Mouse (Mus musculus): Measurements from ENCODE around the gene Lurap1. TPM values are rescaled to one million over a fixed set of nuclear protein-coding genes. Genes with fewer than 3 reads are reported as not detected.

The Lurap1 gene
- polyA plus RNA-seq, 1 experiment from 2014 or later = 2.9 TPM

GRCm38 (mm10) chr4:116174466-116175116 is 23.5 kb upstream of the Lurap1 start:
- H3K9ac ChIP-seq = no peak overlapping the region

GRCm38 (mm10) chr4:116173752-116174151 is 22.6 kb upstream of the Lurap1 start:
- Histone ChIP-seq H3K4me3 (no peak overlapping the region), H3K4me2 (no peak overlapping the region), H3K4me1 (replicated peaks) (peaks cover 15% of the 10 kb centered on the region), H3K27me3 (no peaks in the 10 kb centered on the region), H3K9ac (no peak overlapping the region), H3K9me3 (no peaks in the 10 kb centered on the region), H3K36me3 (no peaks in the 10 kb centered on the region), H3K27ac (replicated peaks) (no peak overlapping the region)
- ATAC-seq (ENCODE audit: low FRiP score, low read depth) = no peak
- WGBS = 86% methylated on average over 4 of the region's 4 CpGs

More at GRCm38 (mm10) chr4:116174466-116175116, 23.5 kb upstream of the Lurap1 start:
- Histone ChIP-seq H3K4me1 (replicated peaks) (peaks cover 15% of the 10 kb centered on the region), H3K36me3 (no peaks in the 10 kb centered on the region), H3K4me2 (no peak overlapping the region), H3K4me3 (no peak overlapping the region), H3K27me3 (no peaks in the 10 kb centered on the region), H3K9me3 (no peaks in the 10 kb centered on the region), H3K27ac (replicated peaks) (no peak overlapping the region)
- no peak for ATAC-seq (ENCODE audit: low FRiP score, low read depth)
- WGBS = 42% methylated on average over 6 of the region's 6 CpGs

GRCm38 (mm10) chr4:116173072-116173471 is 21.9 kb upstream of the Lurap1 start, which contains the start of the genes 1700042G07Rik and Gm49337:
1700042G07Rik (plus strand) TSS chr4:116173372.
Gm49337 (plus strand) TSS chr4:116173384.
- Histone ChIP-seq H3K27me3 (no peaks in the 10 kb centered on the region), H3K9me3 (no peaks in the 10 kb centered on the region), H3K36me3 (no peaks in the 10 kb centered on the region), H3K27ac (replicated peaks) (no peak within 1 kb of the TSS), H3K4me1 (replicated peaks) (peaks cover 15% of the 10 kb centered on the region), H3K4me3 (no peak within 1 kb of the TSS), H3K4me2 (no peak within 1 kb of the TSS), H3K9ac (no peak within 1 kb of the TSS)
- WGBS = 78% methylated on average over 6 of the region's 6 CpGs
- ATAC-seq (ENCODE audit: low FRiP score, low read depth) = no peak

GRCm38 (mm10) chr4:116169353-116169672 is 18.2 kb upstream of the Lurap1 start:
- ATAC-seq (ENCODE audit: low FRiP score, low read depth) = no peak; the same call in 1 of the 2 replicates
- Histone ChIP-seq H3K27ac (replicated peaks) (no peak overlapping the region), H3K4me1 (replicated peaks) (no peaks in the 10 kb centered on the region), H3K27me3 (no peaks in the 10 kb centered on the region), H3K9ac (no peak overlapping the region), H3K4me2 (no peak overlapping the region), H3K36me3 (no peaks in the 10 kb centered on the region), H3K4me3 (no peak overlapping the region), H3K9me3 (no peaks in the 10 kb centered on the region)
- 77% methylated on average over 3 of the region's 3 CpGs for WGBS

- Histone ChIP-seq H3K36me3 (no peaks in the 10 kb centered on the region), H3K27ac (replicated peaks) (no peak overlapping the region), H3K4me3 (no peak overlapping the region), H3K4me2 (no peak overlapping the region), H3K9me3 (no peaks in the 10 kb centered on the region), H3K9ac (no peak overlapping the region), H3K4me1 (replicated peaks) (no peaks in the 10 kb centered on the region), H3K27me3 (no peaks in the 10 kb centered on the region)
- peak; percentile 51; the same call in 1 of the 2 replicates for ATAC-seq (ENCODE audit: low FRiP score, low read depth)
- WGBS = 84% methylated on average over 7 of the region's 8 CpGs
These were observed 17.6 kb upstream of the Lurap1 start for GRCm38 (mm10) chr4:116168617-116169352.

- ATAC-seq (ENCODE audit: low FRiP score, low read depth) = no peak
- H3K4me3 ChIP-seq = no peak within 1 kb of the TSS
- H3K9me3 ChIP-seq = no peaks in the 10 kb centered on the region
- H3K27ac ChIP-seq (replicated peaks) = no peak within 1 kb of the TSS
- no peaks in the 10 kb centered on the region for H3K36me3 ChIP-seq
- no peak within 1 kb of the TSS for H3K9ac ChIP-seq
- H3K27me3 ChIP-seq = no peaks in the 10 kb centered on the region
- H3K4me1 ChIP-seq (replicated peaks) = no peaks in the 10 kb centered on the region
- 35% methylated on average over 7 of the region's 7 CpGs for WGBS
- H3K4me2 ChIP-seq = no peak within 1 kb of the TSS
These were observed 16.3 kb upstream of the Lurap1 start, which contains the start of gene Tspan1 for GRCm38 (mm10) chr4:116167404-116167803. Tspan1 (minus strand) TSS chr4:116167601.

- WGBS = 75% methylated on average over 8 of the region's 8 CpGs
- no peak for ATAC-seq (ENCODE audit: low FRiP score, low read depth)
- H3K4me2 ChIP-seq = no peak overlapping the region
These were observed 14.7 kb upstream of the Lurap1 start for GRCm38 (mm10) chr4:116165708-116166407.

GRCm38 (mm10) chr4:116164759-116165554 is 13.8 kb upstream of the Lurap1 start:
- Histone ChIP-seq H3K4me1 (replicated peaks) (no peaks in the 10 kb centered on the region), H3K4me2 (no peak overlapping the region), H3K27me3 (no peaks in the 10 kb centered on the region), H3K27ac (replicated peaks) (no peak overlapping the region), H3K9ac (no peak overlapping the region), H3K9me3 (no peaks in the 10 kb centered on the region), H3K36me3 (no peaks in the 10 kb centered on the region), H3K4me3 (no peak overlapping the region)
- 84% methylated on average over 2 of the region's 2 CpGs for WGBS
- ATAC-seq (ENCODE audit: low FRiP score, low read depth) = no peak

More at GRCm38 (mm10) chr4:116165708-116166407, 14.7 kb upstream of the Lurap1 start:
- H3K9ac ChIP-seq = no peak overlapping the region
- H3K4me3 ChIP-seq = no peak overlapping the region
- no peaks in the 10 kb centered on the region for H3K9me3 ChIP-seq
- H3K4me1 ChIP-seq (replicated peaks) = no peaks in the 10 kb centered on the region
- no peaks in the 10 kb centered on the region for H3K27me3 ChIP-seq
- no peak overlapping the region for H3K27ac ChIP-seq (replicated peaks)
- no peaks in the 10 kb centered on the region for H3K36me3 ChIP-seq

GRCm38 (mm10) chr4:116162142-116162541 is 11.0 kb upstream of the Lurap1 start:
- WGBS = 84% methylated on average over 4 of the region's 4 CpGs

GRCm38 (mm10) chr4:116160769-116161168 is 9.6 kb upstream of the Lurap1 start:
- WGBS = 79% methylated on average over 3 of the region's 3 CpGs
- Histone ChIP-seq H3K27ac (replicated peaks) (no peak overlapping the region), H3K4me1 (replicated peaks) (no peaks in the 10 kb centered on the region), H3K27me3 (no peaks in the 10 kb centered on the region), H3K36me3 (peaks cover 25% of the 10 kb centered on the region), H3K9ac (no peak overlapping the region), H3K9me3 (no peaks in the 10 kb centered on the region), H3K4me3 (no peak overlapping the region), H3K4me2 (no peak overlapping the region)
- no peak for ATAC-seq (ENCODE audit: low FRiP score, low read depth)

More at GRCm38 (mm10) chr4:116162142-116162541, 11.0 kb upstream of the Lurap1 start:
- Histone ChIP-seq H3K27me3 (no peaks in the 10 kb centered on the region), H3K4me1 (replicated peaks) (no peaks in the 10 kb centered on the region), H3K4me3 (no peak overlapping the region), H3K36me3 (peaks cover 12% of the 10 kb centered on the region), H3K9me3 (no peaks in the 10 kb centered on the region), H3K27ac (replicated peaks) (no peak overlapping the region), H3K4me2 (no peak overlapping the region), H3K9ac (no peak overlapping the region)
- ATAC-seq (ENCODE audit: low FRiP score, low read depth) = no peak

GRCm38 (mm10) chr4:116159912-116160311 is 8.8 kb upstream of the Lurap1 start:
- 71% methylated on average over 3 of the region's 3 CpGs for WGBS
- peaks cover 33% of the 10 kb centered on the region for H3K36me3 ChIP-seq
- no peaks in the 10 kb centered on the region for H3K4me1 ChIP-seq (replicated peaks)
- no peak for ATAC-seq (ENCODE audit: low FRiP score, low read depth)
- H3K27me3 ChIP-seq = no peaks in the 10 kb centered on the region
- H3K4me2 ChIP-seq = no peak overlapping the region
- H3K9ac ChIP-seq = no peak overlapping the region
- no peak overlapping the region for H3K4me3 ChIP-seq
- no peaks in the 10 kb centered on the region for H3K9me3 ChIP-seq
- H3K27ac ChIP-seq (replicated peaks) = no peak overlapping the region
